Mouse (Mus musculus) kidney, postnatal 0 days (tissue): ENCODE results near the gene Aacs. TPM values are rescaled to one million over a fixed set of nuclear protein-coding genes. Genes with fewer than 3 reads are reported as not detected.
A peak's percentile ranks its signal among the peaks of the same experiment; 100 is the strongest.
"Not testable (repeated sequence)": the region's sequence is repeated elsewhere in the genome, so short reads cannot be mapped to it uniquely, and the experiment has no call there.

ENCODE experiments used
- ATAC-seq: fragments of 200-750 bp; cut with Nextera tagmentation; replicated peaks from 2 replicates; pipeline ENCODE4 v1.8.0; 2017; ENCODE audit warnings: low read depth, moderate number of reproducible peaks, moderate TSS enrichment, moderate library complexity; ENCODE audit not compliant: low FRiP score
- DNase-seq: peaks from one replicate; pipeline ENCODE4 v3.0.0-alpha.2; 2016; ENCODE audit warnings: low spot score
- H3K27ac ChIP-seq: fragments of 300-500 bp; sonication (generic); 2 replicates; pipeline ENCODE4 v1.5.1; 2014; ENCODE audit warnings: mild to moderate bottlenecking
- H3K27me3 ChIP-seq: fragments of 300-500 bp; sonication (generic); 2 replicates; pipeline ENCODE4 v1.6.1; 2014; ENCODE audit warnings: low read length, mixed read lengths; ENCODE audit not compliant: insufficient read depth
- H3K36me3 ChIP-seq: fragments of 300-500 bp; sonication (generic); 2 replicates; pipeline ENCODE4 v1.6.1; 2014; ENCODE audit warnings: low read length, mixed read lengths; ENCODE audit not compliant: insufficient read depth
- H3K4me1 ChIP-seq: fragments of 300-500 bp; sonication (generic); replicated peaks from 2 replicates; pipeline ENCODE4 v1.6.1; 2014; ENCODE audit warnings: antibody characterized with exemption, low read length, mixed read lengths; ENCODE audit not compliant: insufficient read depth
- H3K4me2 ChIP-seq: fragments of 300-500 bp; sonication (generic); 2 replicates; pipeline ENCODE4 v1.6.1; 2014; ENCODE audit warnings: mild to moderate bottlenecking, low read length, moderate library complexity, mixed read lengths
- H3K4me3 ChIP-seq: fragments of 300-500 bp; sonication (generic); replicated peaks from 2 replicates; pipeline ENCODE4 v1.5.1; 2014; ENCODE audit warnings: low read depth, low read length
- H3K9ac ChIP-seq: fragments of 300-500 bp; sonication (generic); 2 replicates; pipeline ENCODE4 v1.6.1; 2014; ENCODE audit warnings: low read depth, low read length
- H3K9me3 ChIP-seq: fragments of 300-500 bp; sonication (generic); replicated peaks from 2 replicates; pipeline ENCODE4 v1.6.1; 2016; ENCODE audit warnings: low read length, inconsistent platforms, mixed read lengths
- CTCF ChIP-seq: IDR thresholded peaks from 2 replicates; pipeline ENCODE4 v1.5.1; 2016; ENCODE audit warnings: antibody characterized with exemption, low read depth, mild to moderate bottlenecking, moderate library complexity
- WGBS: fragments of 180-500 bp; shearing (Covaris S2); extraction: QIAGEN DNeasy Blood & Tissue Kit; methylation state at CpG from one replicate; pipeline ENCODE4 v1.1.7; 2014; 5-methylcytosine and 5-hydroxymethylcytosine counted together
- polyA plus RNA-seq: library from polyadenylated mRNA; unstranded; fragments of >200 nt; fragmentation: Nextera tagmentation; extraction: Ambion mirVana; gene quantifications from 2 replicates; pipeline ENCODE4 v1.2.1, GENCODE M21; 2015

Aacs gene
- polyA plus RNA-seq = 22.0 and 25.5 TPM in 2 replicates

GRCm38 (mm10) chr5:125475601-125476285 lies at the start of gene Aacs:
TSS of gene Aacs (plus strand) at chr5:125475814.
- H3K4me1 ChIP-seq = peaks cover 15% of the 10 kb centered on the region
- peak within 1 kb of the TSS; percentile 85 for H3K4me2 ChIP-seq
- WGBS = under 1% methylated on average over 49 of the region's 60 CpGs
- peak; percentile 93 for ATAC-seq
- peak; percentile 2; the same call in 1 of the 2 replicates for TF ChIP-seq CTCF
- peak; percentile 95 for DNase-seq
- H3K27me3 ChIP-seq = no peaks in the 10 kb centered on the region
- peak within 1 kb of the TSS; percentile 58 for H3K4me3 ChIP-seq
- peak within 1 kb of the TSS; percentile 42; the same call in 1 of the 2 replicates for H3K27ac ChIP-seq
- no peaks in the 10 kb centered on the region for H3K36me3 ChIP-seq
- H3K9me3 ChIP-seq = no peaks in the 10 kb centered on the region
- H3K9ac ChIP-seq = peak within 1 kb of the TSS; percentile 62

GRCm38 (mm10) chr5:125426343-125426742 lies 49.3 kb upstream of the Aacs start:
- H3K4me2 ChIP-seq = no peak overlapping the region
- no peaks in the 10 kb centered on the region for H3K9me3 ChIP-seq
- H3K27me3 ChIP-seq = no peaks in the 10 kb centered on the region
- no peak for DNase-seq
- TF ChIP-seq CTCF = no peak
- H3K4me1 ChIP-seq = no peaks in the 10 kb centered on the region
- ATAC-seq = no peak
- no peak overlapping the region for H3K9ac ChIP-seq
- H3K4me3 ChIP-seq = no peak overlapping the region
- WGBS = 94% methylated on average over 10 of the region's 10 CpGs
- H3K27ac ChIP-seq = no peak overlapping the region
- H3K36me3 ChIP-seq = peaks cover 71% of the 10 kb centered on the region

GRCm38 (mm10) chr5:125432324-125432723 lies 43.3 kb upstream of the Aacs start:
- H3K27ac ChIP-seq, H3K9ac ChIP-seq, H3K4me2 ChIP-seq, ATAC-seq, DNase-seq, H3K4me3 ChIP-seq, H3K27me3 ChIP-seq, H3K4me1 ChIP-seq, H3K9me3 ChIP-seq: not testable (repeated sequence)
- H3K36me3 ChIP-seq = peaks cover 26% of the 10 kb centered on the region
- WGBS = 95% methylated on average over 2 of the region's 2 CpGs

- DNase-seq (peak; percentile 99), ATAC-seq (peak; percentile 96)
- Histone ChIP-seq H3K27me3 (no peaks in the 10 kb centered on the region), H3K9me3 (no peaks in the 10 kb centered on the region), H3K9ac (peak within 1 kb of the TSS; percentile 69), H3K27ac (no peak within 1 kb of the TSS), H3K4me1 (peaks cover 6% of the 10 kb centered on the region), H3K4me2 (peak within 1 kb of the TSS; percentile 74), H3K36me3 (peaks cover 19% of the 10 kb centered on the region), H3K4me3 (peak within 1 kb of the TSS; percentile 51)
- no peak for TF ChIP-seq CTCF
- 0% methylated on average over 46 of the region's 46 CpGs for WGBS
Measured at GRCm38 (mm10) chr5:125433793-125434337, 41.7 kb upstream of the Aacs start, which contains the start of gene Dhx37. TSS of gene Dhx37 (minus strand) at chr5:125434121.

- not testable (repeated sequence) for H3K4me1 ChIP-seq, H3K9ac ChIP-seq, H3K27ac ChIP-seq, H3K27me3 ChIP-seq, ATAC-seq, H3K4me2 ChIP-seq, H3K9me3 ChIP-seq, DNase-seq
- Histone ChIP-seq H3K36me3 (peaks cover 14% of the 10 kb centered on the region), H3K4me3 (peak overlapping the region; percentile 51; the same call in 1 of the 2 replicates)
- peak; percentile 45 for TF ChIP-seq CTCF
- WGBS = 60% methylated on average over 15 of the region's 15 CpGs
Measured at GRCm38 (mm10) chr5:125434347-125434746, 41.3 kb upstream of the Aacs start.

GRCm38 (mm10) chr5:125440583-125441233 lies 34.9 kb upstream of the Aacs start:
- DNase-seq (no peak), ATAC-seq (no peak)
- 2% methylated on average over 7 of the region's 7 CpGs for WGBS
- Histone ChIP-seq H3K36me3 (no peaks in the 10 kb centered on the region), H3K27me3 (no peaks in the 10 kb centered on the region), H3K4me3 (peak overlapping the region; percentile 89), H3K4me2 (peak overlapping the region; percentile 83), H3K4me1 (0 out of 2 replicates have a peak, but pooled peaks cover 8% of the 10 kb centered on the region), H3K9ac (peak overlapping the region; percentile 84), H3K27ac (peak overlapping the region; percentile 72; the same call in 1 of the 2 replicates), H3K9me3 (no peaks in the 10 kb centered on the region)
- no peak for TF ChIP-seq CTCF
